Mouse (Mus musculus) limb, embryonic 10.5 days (tissue): ENCODE data around the gene Suco. TPM values are rescaled to one million over a fixed set of nuclear protein-coding genes. Genes with fewer than 3 reads are reported as not detected.

Experiments
- DNase-seq: peaks from one replicate; pipeline ENCODE4 v3.0.0-alpha.2; 2017; ENCODE audit warnings: low spot score
- H3K27ac ChIP-seq: fragments of 300-500 bp; sonication (generic); 2 replicates; pipeline ENCODE4 v1.5.1; 2016; ENCODE audit warnings: mild to moderate bottlenecking
- H3K27me3 ChIP-seq: fragments of 300-500 bp; sonication (generic); 2 replicates; pipeline ENCODE4 v1.6.1; 2016; ENCODE audit warnings: low read depth, mild to moderate bottlenecking; ENCODE audit not compliant: poor library complexity, severe bottlenecking
- H3K36me3 ChIP-seq: fragments of 300-500 bp; sonication (generic); 2 replicates; pipeline ENCODE4 v1.6.1; 2016; ENCODE audit warnings: mild to moderate bottlenecking, moderate library complexity
- H3K4me1 ChIP-seq: fragments of 300-500 bp; sonication (generic); 2 replicates; pipeline ENCODE4 v1.6.1; 2016
- H3K4me3 ChIP-seq: fragments of 300-500 bp; sonication (generic); 2 replicates; pipeline ENCODE4 v1.5.1; 2016; ENCODE audit warnings: mild to moderate bottlenecking, moderate library complexity
- H3K9me3 ChIP-seq: fragments of 300-500 bp; sonication (generic); replicated peaks from 2 replicates; pipeline ENCODE4 v1.6.1; 2016; ENCODE audit warnings: mild to moderate bottlenecking
- WGBS: fragments of 180-500 bp; shearing (Covaris S2); methylation state at CpG from one replicate; pipeline ENCODE4 v1.1.7; 2016; 5-methylcytosine and 5-hydroxymethylcytosine counted together
- polyA plus RNA-seq: library from polyadenylated mRNA; unstranded; fragments of >200 nt; fragmentation: Nextera tagmentation; extraction: Ambion mirVana; gene quantifications from 2 replicates; pipeline ENCODE4 v1.2.1, GENCODE M21; 2016

Gene Suco
- polyA plus RNA-seq: 25.6 and 30.3 TPM in 2 replicates

DNA sequence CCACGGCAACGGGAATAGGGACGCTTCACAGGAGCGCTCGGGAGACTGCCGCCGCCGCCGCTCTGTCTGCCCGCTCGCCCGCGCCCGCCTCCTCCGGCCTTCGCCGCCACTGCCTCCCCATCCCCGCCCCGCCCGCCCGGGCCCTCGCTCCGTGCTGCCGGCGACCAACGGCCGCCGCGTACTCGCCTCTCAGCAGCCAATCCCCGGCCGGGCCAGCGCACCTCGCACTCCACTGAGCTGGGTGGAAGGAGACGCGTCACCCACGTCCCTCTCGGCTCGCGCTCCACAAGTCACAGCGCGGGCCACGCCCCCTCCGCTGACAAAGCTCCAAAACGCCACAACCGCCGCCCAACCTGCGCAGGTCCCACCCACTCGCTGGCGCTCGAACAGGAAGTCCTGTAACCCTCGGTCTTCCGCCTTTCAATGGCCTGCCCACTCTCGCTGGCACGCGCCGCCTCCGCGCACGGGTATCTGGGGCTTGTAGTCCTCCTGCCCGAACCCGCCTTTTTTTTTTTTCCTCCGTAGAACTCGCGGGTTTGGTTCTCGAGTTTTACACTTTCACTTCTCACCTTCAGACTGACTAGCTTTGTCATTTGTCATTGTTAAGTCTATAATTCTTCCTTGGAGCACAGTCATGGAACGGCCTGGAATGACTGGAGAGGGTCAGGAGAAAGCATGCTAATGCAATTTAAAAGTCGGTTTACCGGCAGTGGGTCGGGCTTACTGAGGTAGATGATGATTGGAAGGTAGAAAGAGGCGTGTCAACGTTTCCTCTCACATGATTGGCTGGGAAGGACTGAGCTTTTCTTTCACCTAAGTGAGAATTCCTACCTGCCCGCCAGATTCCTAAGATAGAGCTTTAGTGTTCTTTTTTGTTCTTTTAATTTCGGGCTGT is at the start of gene Suco:
Suco (minus strand) TSS at position 130 of the 895 bp plus-strand sequence.
- Histone ChIP-seq H3K27me3 (no peaks in the 10 kb centered on the region), H3K27ac (peak within 1 kb of the TSS; percentile 95), H3K4me3 (peak within 1 kb of the TSS; percentile 83), H3K9me3 (no peaks in the 10 kb centered on the region), H3K4me1 (peaks cover 25% of the 10 kb centered on the region), H3K36me3 (no peaks in the 10 kb centered on the region)
- WGBS: under 1% methylated on average over 64 of the region's 74 CpGs
- DNase-seq: peak; percentile 99

DNA sequence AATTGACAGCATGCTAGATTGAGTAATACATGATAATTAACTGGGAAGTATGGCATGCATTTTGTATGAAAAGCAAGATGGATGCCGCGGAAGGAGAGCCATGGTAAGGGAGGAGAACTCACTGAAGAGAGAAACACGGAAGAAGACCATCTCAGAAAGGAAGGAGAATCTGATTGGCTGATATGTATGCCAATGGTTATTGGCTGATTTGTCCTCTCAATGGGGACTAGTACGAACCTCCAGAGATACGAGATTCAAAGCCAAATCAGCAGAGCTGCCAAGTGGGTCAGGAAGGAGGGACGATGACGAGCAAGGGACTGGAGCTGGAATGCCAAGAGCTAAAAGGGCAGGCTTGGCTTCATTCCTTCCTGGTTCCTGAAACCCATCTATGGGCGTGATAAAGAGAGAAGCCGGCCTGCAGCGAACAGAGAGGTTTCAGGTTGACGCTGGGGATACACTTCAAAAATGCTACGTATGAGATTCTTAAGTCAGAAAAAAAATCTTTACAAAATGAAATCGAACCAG is 48.9 kb upstream of the Suco start:
- 90% methylated on average over 13 of the region's 13 CpGs for WGBS
- Histone ChIP-seq H3K36me3 (no peaks in the 10 kb centered on the region), H3K27me3 (no peaks in the 10 kb centered on the region), H3K27ac (no peak overlapping the region), H3K9me3 (no peaks in the 10 kb centered on the region), H3K4me3 (no peak overlapping the region), H3K4me1 (no peaks in the 10 kb centered on the region; the same call in 1 of the 2 replicates)
- no peak for DNase-seq

DNA sequence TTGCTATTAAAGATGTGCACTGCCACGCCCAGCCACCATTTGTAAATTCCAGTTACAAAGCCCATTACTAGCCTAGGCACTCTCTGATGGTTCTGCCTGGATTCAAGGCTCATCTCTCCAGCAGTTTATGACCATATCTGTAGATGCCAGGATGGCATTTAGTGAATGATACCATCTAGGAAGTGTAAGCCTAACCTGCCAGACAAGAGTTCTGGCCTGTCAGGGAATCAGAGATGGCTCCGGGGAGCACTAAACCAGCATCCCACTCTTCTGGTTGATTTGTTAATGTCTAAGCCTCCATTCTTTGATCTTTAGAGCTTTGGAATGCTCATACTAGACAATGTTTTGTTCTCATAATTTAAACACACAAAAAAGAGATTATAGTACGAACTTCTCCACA is 47.8 kb upstream of the Suco start:
- Histone ChIP-seq H3K4me3 (no peak overlapping the region), H3K9me3 (no peaks in the 10 kb centered on the region), H3K27me3 (no peaks in the 10 kb centered on the region), H3K4me1 (no peaks in the 10 kb centered on the region; the same call in 1 of the 2 replicates), H3K27ac (no peak overlapping the region), H3K36me3 (no peaks in the 10 kb centered on the region)
- WGBS: 77% methylated on average over 3 of the region's 3 CpGs
- DNase-seq: no peak

DNA sequence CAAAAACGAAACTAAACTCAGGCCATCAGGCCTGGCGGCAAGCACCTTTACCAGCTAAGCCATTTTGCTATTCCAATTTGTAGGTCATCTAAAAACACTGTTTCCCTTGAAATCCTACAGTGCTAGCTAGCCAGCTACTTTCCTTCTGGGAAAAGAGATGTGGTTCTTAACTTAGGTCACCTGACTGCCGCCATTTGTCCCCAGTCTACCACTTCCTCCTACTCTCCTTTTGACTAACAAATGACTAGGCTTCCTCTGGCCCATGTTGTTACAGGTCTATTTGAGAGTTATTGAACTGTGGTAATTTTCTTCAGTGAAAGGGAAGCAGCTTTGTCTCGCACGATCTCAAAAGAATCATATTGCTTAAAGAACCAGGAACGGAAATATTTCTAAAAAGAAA is 45.4 kb upstream of the Suco start:
- Histone ChIP-seq H3K4me3 (no peak overlapping the region), H3K4me1 (peaks cover 14% of the 10 kb centered on the region), H3K27ac (no peak overlapping the region), H3K9me3 (no peaks in the 10 kb centered on the region), H3K27me3 (no peaks in the 10 kb centered on the region), H3K36me3 (no peaks in the 10 kb centered on the region)
- DNase-seq: no peak
- 90% methylated on average over 6 of the region's 6 CpGs for WGBS

DNA sequence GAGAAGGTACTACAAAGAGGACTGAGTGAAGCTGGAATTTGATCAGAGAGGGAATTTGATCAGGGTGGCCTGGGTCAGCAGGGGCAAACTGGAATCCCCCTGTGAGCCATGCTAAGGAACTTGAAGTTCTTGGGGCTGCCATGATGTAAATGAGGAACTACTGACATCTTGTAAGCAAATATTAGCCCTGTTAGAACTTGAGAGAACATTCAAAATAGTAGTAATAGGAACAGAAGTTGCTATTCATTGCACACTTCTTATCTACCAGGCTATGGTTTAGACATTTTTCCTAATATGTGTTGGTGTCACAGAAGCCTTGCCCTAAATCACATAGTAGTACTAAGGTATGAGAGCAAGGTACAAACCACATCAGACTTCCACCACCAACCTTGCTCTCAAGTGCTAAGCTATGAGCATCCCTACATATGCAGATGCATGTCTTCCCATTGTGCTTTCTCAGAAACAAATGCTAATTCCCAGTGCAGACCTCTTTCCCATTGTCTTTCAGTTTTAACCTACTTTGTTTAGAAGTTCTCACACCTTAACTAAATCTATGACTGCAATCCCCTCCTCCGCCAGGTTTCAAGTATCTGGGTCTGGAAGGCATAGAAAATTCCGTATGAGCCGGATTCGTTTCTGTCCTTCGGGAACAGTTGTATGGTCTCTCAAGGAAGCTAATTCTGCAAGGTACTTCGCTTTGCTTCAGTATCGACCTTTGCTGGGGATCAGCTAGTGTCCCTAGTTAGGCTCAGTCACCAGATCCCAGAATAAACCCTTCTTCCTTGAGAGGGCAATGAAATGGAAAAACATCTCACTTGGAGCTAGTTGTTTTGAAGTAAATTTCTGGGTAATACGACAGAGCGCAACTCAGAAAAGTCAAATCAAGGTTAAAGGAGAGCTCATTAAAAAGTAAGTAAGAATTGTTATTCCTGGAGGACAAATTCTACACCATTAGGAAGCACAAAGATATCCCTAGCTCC is 44.3 kb upstream of the Suco start:
- no peak overlapping the region for H3K4me3 ChIP-seq
- H3K4me1 ChIP-seq: peaks cover 14% of the 10 kb centered on the region
- H3K27ac ChIP-seq: no peak overlapping the region
- no peaks in the 10 kb centered on the region for H3K27me3 ChIP-seq
- no peak for DNase-seq
- 85% methylated on average over 9 of the region's 9 CpGs for WGBS
- no peaks in the 10 kb centered on the region for H3K36me3 ChIP-seq
- no peaks in the 10 kb centered on the region for H3K9me3 ChIP-seq

DNA sequence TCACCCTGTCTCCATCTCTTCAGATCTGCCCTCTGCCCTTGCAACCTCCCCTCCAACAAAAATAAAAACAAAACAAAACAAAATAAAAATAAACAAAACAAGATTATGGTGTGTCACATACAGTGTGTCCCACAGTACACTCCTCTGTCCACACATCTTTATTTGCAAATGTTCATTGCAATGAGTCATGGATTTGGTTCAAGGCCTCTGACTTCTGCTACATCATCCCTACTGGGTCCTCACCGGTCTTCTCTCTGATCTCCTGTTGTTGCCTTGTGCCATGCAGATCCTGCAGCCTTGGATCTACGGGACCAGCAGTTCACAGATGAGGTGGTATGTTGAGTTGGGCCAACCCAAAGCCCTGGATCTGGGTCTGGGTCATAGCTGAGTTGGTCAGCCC is 43.1 kb upstream of the Suco start:
- peaks cover 14% of the 10 kb centered on the region for H3K4me1 ChIP-seq
- H3K9me3 ChIP-seq: no peaks in the 10 kb centered on the region
- 96% methylated on average over 2 of the region's 2 CpGs for WGBS
- no peaks in the 10 kb centered on the region for H3K36me3 ChIP-seq
- H3K27me3 ChIP-seq: no peaks in the 10 kb centered on the region
- no peak overlapping the region for H3K4me3 ChIP-seq
- H3K27ac ChIP-seq: peak overlapping the region; percentile 36; the same call in 1 of the 2 replicates
- no peak for DNase-seq

DNA sequence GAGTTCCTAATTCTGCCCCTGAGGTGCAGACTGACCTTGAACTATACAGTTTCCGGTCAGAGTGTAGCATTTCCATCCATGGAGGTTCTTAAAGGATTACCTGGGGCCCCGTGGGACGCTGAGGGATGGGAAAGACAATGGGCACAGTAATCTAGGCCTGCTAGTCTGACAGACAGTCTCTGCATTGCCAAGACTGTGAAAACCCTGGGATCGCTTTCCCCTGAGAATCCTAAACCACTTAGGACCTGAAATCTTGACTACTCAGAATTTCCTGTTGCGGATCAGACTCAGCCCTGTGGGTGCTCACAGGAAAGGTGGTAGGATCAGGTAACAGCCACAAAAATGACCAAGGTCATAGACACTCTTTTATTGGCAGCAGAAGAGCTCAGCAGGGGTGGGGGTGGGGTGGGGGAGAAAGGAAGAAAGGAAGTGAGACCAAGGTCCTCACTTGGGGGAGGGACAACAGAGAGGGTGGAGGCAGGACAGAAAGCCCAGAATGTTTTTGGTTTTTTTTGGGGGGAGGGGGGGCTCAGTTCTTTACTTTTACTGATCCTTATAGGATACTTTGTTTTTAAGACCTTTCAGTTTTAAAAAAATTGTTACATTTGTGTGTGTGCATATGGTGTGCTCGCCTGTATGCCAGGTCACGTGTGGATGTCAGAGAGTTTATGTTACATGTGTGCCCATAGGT is 42.3 kb upstream of the Suco start:
- no peaks in the 10 kb centered on the region for H3K9me3 ChIP-seq
- peaks cover 14% of the 10 kb centered on the region for H3K4me1 ChIP-seq
- no peaks in the 10 kb centered on the region for H3K27me3 ChIP-seq
- 50% methylated on average over 7 of the region's 7 CpGs for WGBS
- no peaks in the 10 kb centered on the region for H3K36me3 ChIP-seq
- DNase-seq: no peak
- H3K27ac ChIP-seq: peak overlapping the region; percentile 64
- no peak overlapping the region for H3K4me3 ChIP-seq

DNA sequence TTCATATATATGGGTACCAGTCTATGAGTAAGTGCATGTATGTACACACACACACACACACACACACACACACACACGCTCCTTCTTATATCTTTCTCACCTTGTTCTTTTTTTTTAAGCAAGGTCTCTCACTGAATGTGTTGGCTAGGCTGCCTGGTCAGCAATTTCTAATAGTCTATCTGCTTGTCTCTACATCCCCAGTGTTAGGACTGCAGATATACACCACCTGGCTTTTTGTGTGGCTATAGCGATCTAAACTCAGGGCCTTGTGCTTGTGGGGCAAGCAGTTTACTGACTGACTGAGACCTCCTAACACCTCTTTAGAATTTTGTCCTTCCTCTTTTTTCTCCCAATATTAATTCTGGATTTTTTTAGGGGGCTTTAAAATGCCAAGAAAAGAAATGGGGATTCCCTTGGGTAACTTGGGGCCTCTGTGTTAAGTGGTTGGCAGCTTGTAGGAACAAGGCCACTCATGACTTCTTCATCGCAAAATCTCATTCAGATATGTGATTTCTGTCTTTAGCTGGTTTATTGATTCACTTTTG is 41.5 kb upstream of the Suco start:
- 93% methylated on average over 3 of the region's 3 CpGs for WGBS
- DNase-seq: no peak
- Histone ChIP-seq H3K27me3 (no peaks in the 10 kb centered on the region), H3K4me1 (peaks cover 20% of the 10 kb centered on the region), H3K4me3 (no peak overlapping the region), H3K9me3 (no peaks in the 10 kb centered on the region), H3K27ac (peak overlapping the region; percentile 64; the same call in 1 of the 2 replicates), H3K36me3 (no peaks in the 10 kb centered on the region)

DNA sequence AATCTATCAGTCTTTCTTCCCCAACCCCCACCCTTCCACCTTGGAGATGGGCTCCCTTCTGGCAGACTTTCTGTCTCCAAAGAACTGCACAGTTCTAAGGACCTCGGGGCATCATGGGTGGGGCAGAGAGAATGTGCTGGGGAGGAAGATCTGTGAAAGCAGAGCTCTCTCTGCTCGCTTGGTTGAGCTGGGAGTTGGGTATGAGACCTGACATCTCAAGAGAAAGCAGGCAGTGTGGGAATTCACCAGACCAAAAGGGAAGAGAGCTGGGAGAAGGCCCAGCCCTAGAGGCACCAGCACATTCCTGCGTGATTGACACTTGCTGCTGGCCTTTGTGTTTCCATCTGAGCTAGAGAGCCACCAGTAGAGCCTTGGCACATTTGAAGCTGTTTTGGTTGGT is 39.6 kb upstream of the Suco start:
- Histone ChIP-seq H3K4me3 (no peak overlapping the region), H3K4me1 (peaks cover 20% of the 10 kb centered on the region), H3K9me3 (no peaks in the 10 kb centered on the region), H3K27me3 (no peaks in the 10 kb centered on the region), H3K27ac (no peak overlapping the region), H3K36me3 (no peaks in the 10 kb centered on the region)
- 46% methylated on average over 3 of the region's 3 CpGs for WGBS
- no peak for DNase-seq

DNA sequence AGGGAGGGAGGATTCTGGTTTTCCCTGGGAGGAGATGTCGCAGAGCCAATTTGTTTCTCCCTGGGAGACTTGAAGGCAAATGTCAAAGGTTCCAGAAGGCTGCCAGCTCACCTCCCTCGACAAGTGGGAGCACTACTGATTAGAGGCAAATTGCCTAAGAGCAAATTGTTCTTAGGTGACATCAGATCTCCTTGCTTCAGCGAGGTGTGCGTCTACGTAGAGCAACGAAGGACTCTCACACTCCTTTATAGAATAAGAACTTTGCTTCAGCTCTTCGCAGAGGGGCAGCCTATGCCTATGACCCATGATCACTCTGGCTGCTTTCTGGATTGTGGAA is 37.1 kb upstream of the Suco start:
- peaks cover 14% of the 10 kb centered on the region for H3K4me1 ChIP-seq
- 50% methylated on average over 7 of the region's 7 CpGs for WGBS
- no peaks in the 10 kb centered on the region for H3K9me3 ChIP-seq
- no peak for DNase-seq
- no peak overlapping the region for H3K4me3 ChIP-seq
- H3K27me3 ChIP-seq: no peaks in the 10 kb centered on the region
- H3K27ac ChIP-seq: no peak overlapping the region
- H3K36me3 ChIP-seq: no peaks in the 10 kb centered on the region

DNA sequence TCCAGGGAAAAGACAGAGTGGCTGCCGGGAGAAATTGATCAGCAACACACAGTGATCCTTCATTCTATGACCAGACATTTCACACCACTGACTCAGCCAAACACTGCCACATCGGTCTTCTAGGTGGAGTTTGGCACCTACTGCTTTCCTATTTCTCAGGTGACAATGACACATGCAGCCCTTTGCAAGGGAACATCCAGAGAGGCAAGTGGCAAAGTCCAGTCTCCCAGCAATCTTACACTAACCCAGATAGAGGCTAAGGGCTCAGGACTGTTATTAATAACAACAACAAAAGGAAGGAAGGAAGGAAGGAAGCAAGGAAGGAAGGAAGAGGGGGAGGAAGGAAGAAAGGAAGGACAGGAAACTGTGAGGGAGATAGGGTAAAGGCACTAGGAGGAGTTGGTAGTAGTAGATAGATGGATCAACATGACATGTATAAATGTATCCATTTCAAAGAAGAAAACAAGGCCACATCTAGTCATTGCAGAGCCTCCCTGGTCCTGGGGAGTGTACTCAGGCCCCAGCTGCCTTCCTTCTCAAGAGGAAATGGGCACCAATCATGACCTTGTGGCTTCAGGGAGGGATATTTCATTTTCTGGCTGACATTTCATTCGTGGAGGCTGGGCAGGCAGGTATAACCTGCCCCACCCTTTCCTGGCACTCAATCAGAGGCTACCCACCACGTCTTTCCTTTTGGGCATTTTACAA is 36.6 kb upstream of the Suco start:
- H3K9me3 ChIP-seq: no peaks in the 10 kb centered on the region
- WGBS: 44% methylated on average over 4 of the region's 4 CpGs
- DNase-seq: no peak
- H3K4me3 ChIP-seq: no peak overlapping the region
- H3K27ac ChIP-seq: no peak overlapping the region
- H3K27me3 ChIP-seq: no peaks in the 10 kb centered on the region
- H3K4me1 ChIP-seq: peaks cover 9% of the 10 kb centered on the region
- H3K36me3 ChIP-seq: no peaks in the 10 kb centered on the region

DNA sequence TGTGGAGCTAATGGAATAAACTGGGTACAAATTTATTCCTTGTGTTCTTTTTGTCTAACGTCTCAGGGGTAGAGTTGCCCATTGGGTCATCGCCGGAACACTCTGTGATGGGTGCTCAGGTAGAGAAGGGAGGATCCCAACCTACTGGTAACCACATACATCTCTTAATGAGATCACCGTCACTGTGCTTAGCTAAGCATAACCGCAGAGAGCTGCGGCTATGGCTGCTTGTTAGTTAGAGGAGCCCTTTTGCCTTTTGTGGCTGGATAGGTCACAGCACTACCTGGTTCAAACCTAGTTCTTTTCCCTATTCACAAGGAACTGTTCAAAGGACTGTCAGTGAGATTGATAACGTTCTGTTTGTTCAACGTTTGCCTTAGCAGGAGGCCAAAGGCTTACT is 32.6 kb upstream of the Suco start:
- Histone ChIP-seq H3K27me3 (no peaks in the 10 kb centered on the region), H3K9me3 (no peaks in the 10 kb centered on the region)

More for the DNA sequence above, 32.6 kb upstream of the Suco start:
- no peak for DNase-seq
- H3K4me1 ChIP-seq: peaks cover 6% of the 10 kb centered on the region; the same call in 1 of the 2 replicates
- no peak overlapping the region for H3K4me3 ChIP-seq
- WGBS: 84% methylated on average over 8 of the region's 8 CpGs
- H3K27ac ChIP-seq: no peak overlapping the region
- H3K36me3 ChIP-seq: no peaks in the 10 kb centered on the region
